19 mouse cellular contexts compared by ENCODE assay signal in the genomic region with DNA sequence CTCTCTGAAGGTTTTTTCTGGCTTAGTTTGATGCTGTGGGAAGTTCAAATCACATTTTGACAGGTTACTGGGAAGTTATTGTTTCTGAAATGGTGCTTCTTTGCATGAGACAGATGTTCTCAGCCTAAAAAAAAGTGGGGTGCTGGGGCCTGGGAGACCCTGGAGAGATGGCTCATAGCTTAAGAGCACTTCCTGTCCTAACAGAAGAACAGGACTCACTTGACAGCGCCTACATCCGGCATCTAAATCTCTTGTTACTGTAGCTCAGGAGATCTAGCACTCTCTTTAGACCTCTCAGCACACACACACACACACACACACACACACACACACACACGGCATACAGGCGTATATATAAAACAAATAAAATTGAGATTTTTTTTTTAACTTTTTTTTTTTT.
A peak's percentile ranks its signal among the peaks of the same experiment; 100 is the strongest.
DNase-seq lines count a peak whose midpoint lies in the region; ATAC-seq lines count a peak whose summit lies in the region.
"Had no signal": no experiment of that assay in that cellular context is flagged by ENCODE, and none has a peak within 500 bp of the region (broad histone marks: within the 10 kb centered on the region; RNA-seq: fewer than 3 reads in every experiment).

No protein-coding gene starts in this region.

- no peaks in the 10 kb centered on the region for H3K9me3 ChIP-seq in kidney, embryonic 15.5 days (replicated peaks)
- no peaks in the 10 kb centered on the region for H3K9me3 ChIP-seq in liver, embryonic 15.5 days (replicated peaks)
- H3K9me3 ChIP-seq: forebrain, embryonic 12.5 days; hindbrain, embryonic 13.5 days; megakaryocyte, embryonic 14.5 days; midbrain, embryonic 15.5 days had no signal

- no peak for ATAC-seq in kidney, embryonic 15.5 days (replicated peaks; ENCODE audit: low FRiP score)
- peak; percentile 26 for ATAC-seq in activated CD4-positive, CD25-positive, alpha-beta regulatory T cell, adult 4 months
- ATAC-seq in liver, embryonic 15.5 days (ENCODE audit: insufficient read depth), result no peak
- ATAC-seq in megakaryocyte progenitor cell, adult 5-6 weeks (replicated peaks; ENCODE audit: poor library complexity), result no peak
- ATAC-seq: midbrain, embryonic 15.5 days had no signal

- DNase-seq in kidney, adult 8-10 months, result no peak
- DNase-seq in A20 (ENCODE audit: low read depth, low spot score), result peak; percentile 50
- no peak for DNase-seq in thymus, postnatal 0 days (ENCODE audit: low spot score)
- DNase-seq in urinary bladder, adult 18-20 months (ENCODE audit: low spot score in 2 of 2), result no peak
- DNase-seq: cerebellum, adult 18-20 months; cerebellum, postnatal 36 days; gastrocnemius, postnatal 36 days; heart, postnatal 14 days; lung, postnatal 10 days; thymus, postnatal 25 days had no signal

- H3K4me1 ChIP-seq in kidney, embryonic 15.5 days, result peaks cover 63% of the 10 kb centered on the region
- peaks cover 72% of the 10 kb centered on the region for H3K4me1 ChIP-seq in liver, embryonic 15.5 days (replicated peaks)

- peaks cover 44% of the 10 kb centered on the region for H3K36me3 ChIP-seq in kidney, embryonic 15.5 days
- 0 out of 2 replicates have a peak, but pooled peaks cover 6% of the 10 kb centered on the region for H3K36me3 ChIP-seq in liver, embryonic 15.5 days (replicated peaks)
- H3K36me3 ChIP-seq: midbrain, embryonic 15.5 days had no signal

- H3K4me3 ChIP-seq in kidney, embryonic 15.5 days (replicated peaks), result no peak overlapping the region
- H3K4me3 ChIP-seq in liver, embryonic 15.5 days (replicated peaks), result no peak overlapping the region
- H3K4me3 ChIP-seq: forebrain, embryonic 12.5 days; hindbrain, embryonic 13.5 days; midbrain, embryonic 15.5 days had no signal

- peak overlapping the region; percentile 70; the same call in 1 of the 2 replicates for H3K27ac ChIP-seq in kidney, embryonic 15.5 days
- H3K27ac ChIP-seq in liver, embryonic 15.5 days (replicated peaks), result no peak overlapping the region
- H3K27ac ChIP-seq: forebrain, embryonic 12.5 days; hindbrain, embryonic 13.5 days; midbrain, embryonic 15.5 days had no signal

- H3K9ac ChIP-seq in kidney, embryonic 15.5 days, result no peak overlapping the region
- H3K9ac ChIP-seq in liver, embryonic 15.5 days, result no peak overlapping the region
- H3K9ac ChIP-seq: forebrain, embryonic 12.5 days; midbrain, embryonic 15.5 days had no signal

- peak overlapping the region; percentile 67; the same call in 1 of the 2 replicates for H3K4me2 ChIP-seq in kidney, embryonic 15.5 days
- H3K4me2 ChIP-seq in liver, embryonic 15.5 days, result peak overlapping the region; percentile 48; the same call in 1 of the 2 replicates
- H3K4me2 ChIP-seq: forebrain, embryonic 12.5 days; heart, embryonic 11.5 days; hindbrain, embryonic 13.5 days; midbrain, embryonic 15.5 days had no signal

- WGBS in kidney, embryonic 15.5 days, result 92% methylated on average over 4 of the region's 4 CpGs
- WGBS in liver, embryonic 15.5 days (ENCODE audit: insufficient replicate concordance), result 71% methylated on average over 4 of the region's 4 CpGs

- H3K27me3 ChIP-seq in kidney, embryonic 15.5 days, result no peaks in the 10 kb centered on the region
- no peaks in the 10 kb centered on the region for H3K27me3 ChIP-seq in liver, embryonic 15.5 days
- H3K27me3 ChIP-seq: forebrain, embryonic 12.5 days; hindbrain, embryonic 13.5 days; midbrain, embryonic 15.5 days had no signal
